Mouse (Mus musculus) left cerebral cortex, postnatal 10 days (tissue): Measurements from ENCODE around the gene Efna4. TPM values are rescaled to one million over a fixed set of nuclear protein-coding genes. Genes with fewer than 3 reads are reported as not detected.

ENCODE experiments used
- DNase-seq, 2 experiments: peaks; one replicate each; pipeline ENCODE4 v3.0.0; 2021 to 2022; ENCODE audit warnings: low spot score in 2 of 2, mixed read lengths in 1 of 2; ENCODE audit errors: extremely low spot score in 1 of 2
- intact Hi-C: fragments of 180-260 bp; cut with DNase I; formaldehyde crosslinking; loops from one replicate; pipeline ENCODE4 v1.15.1; 2025
- total RNA-seq, 2 experiments: library from RNA; stranded (reverse); gene quantifications; 2 replicates each; pipeline ENCODE4 v1.2.3; 2021

Gene Efna4
- 1 to 10 TPM in 1 of 2 experiments, under 1 TPM in 1; 0.34 to 1.1 TPM for total RNA-seq

GRCm38 (mm10) chr3:89337721-89338578 is at the start of gene Efna4:
TSS of gene Efna4 (minus strand) at chr3:89338028.
- DNase-seq, result peak in 1 of 2 experiments; percentile 69
- intact Hi-C loops, result no loop called here

GRCm38 (mm10) chr3:89386438-89387420 is 48.9 kb upstream of the Efna4 start:
- intact Hi-C loops, result no loop called here
- no peak for DNase-seq

- intact Hi-C loops, result no loop called here
- DNase-seq, result no peak
These were observed 47.6 kb upstream of the Efna4 start for GRCm38 (mm10) chr3:89385451-89385850.

- no peak for DNase-seq
- intact Hi-C loops, result no loop called here
These were observed 46.7 kb upstream of the Efna4 start for GRCm38 (mm10) chr3:89384331-89385076.

GRCm38 (mm10) chr3:89383651-89384255 is 45.9 kb upstream of the Efna4 start:
- intact Hi-C loops, result no loop called here
- no peak for DNase-seq

GRCm38 (mm10) chr3:89382950-89383349 is 45.1 kb upstream of the Efna4 start:
- DNase-seq, result no peak
- intact Hi-C loops, result no loop called here

GRCm38 (mm10) chr3:89382033-89382882 is 44.4 kb upstream of the Efna4 start:
- no peak for DNase-seq
- intact Hi-C loops, result no loop called here

- intact Hi-C loops, result no loop called here
- no peak for DNase-seq
These were observed 43.4 kb upstream of the Efna4 start for GRCm38 (mm10) chr3:89381233-89381632.

- intact Hi-C loops, result no loop called here
- DNase-seq, result no peak
These were observed 42.9 kb upstream of the Efna4 start for GRCm38 (mm10) chr3:89380711-89381110.

- intact Hi-C loops, result no loop called here
- DNase-seq, result no peak
These were observed 42.5 kb upstream of the Efna4 start for GRCm38 (mm10) chr3:89380291-89380690.

GRCm38 (mm10) chr3:89379388-89380131 is 41.7 kb upstream of the Efna4 start:
- peak in 1 of 2 experiments; percentile 41 for DNase-seq
- intact Hi-C loops, result no loop called here

- intact Hi-C loops, result no loop called here
- peak in 1 of 2 experiments; percentile 88 for DNase-seq
These were observed 40.7 kb upstream of the Efna4 start for GRCm38 (mm10) chr3:89378394-89379067.

- no peak for DNase-seq
- intact Hi-C loops, result no loop called here
These were observed 40.0 kb upstream of the Efna4 start for GRCm38 (mm10) chr3:89377831-89378230.

GRCm38 (mm10) chr3:89373581-89374231 is 35.9 kb upstream of the Efna4 start:
- no peak for DNase-seq
- intact Hi-C loops, result no loop called here

GRCm38 (mm10) chr3:89367338-89367737 is 29.5 kb upstream of the Efna4 start:
- intact Hi-C loops, result no loop called here
- DNase-seq, result no peak
